Mouse (Mus musculus) adrenal gland, adult 8-10 months (tissue): ENCODE measurements around the gene Wfdc6a. TPM values are rescaled to one million over a fixed set of nuclear protein-coding genes. Genes with fewer than 3 reads are reported as not detected.
A peak's percentile ranks its signal among the peaks of the same experiment; 100 is the strongest.
"Not testable (repeated sequence)": the region's sequence is repeated elsewhere in the genome, so short reads cannot be mapped to it uniquely, and the experiment has no call there.

Experiments
- DNase-seq: peaks from one replicate; pipeline ENCODE4 v3.0.0; 2022
- total RNA-seq, 4 experiments: library from RNA; stranded (reverse); gene quantifications; 2 replicates each; pipeline ENCODE4 v1.2.4; 2022

Wfdc6a gene
- total RNA-seq: under 1 TPM; 0.38 to 0.77 (median 0.52) TPM

DNA sequence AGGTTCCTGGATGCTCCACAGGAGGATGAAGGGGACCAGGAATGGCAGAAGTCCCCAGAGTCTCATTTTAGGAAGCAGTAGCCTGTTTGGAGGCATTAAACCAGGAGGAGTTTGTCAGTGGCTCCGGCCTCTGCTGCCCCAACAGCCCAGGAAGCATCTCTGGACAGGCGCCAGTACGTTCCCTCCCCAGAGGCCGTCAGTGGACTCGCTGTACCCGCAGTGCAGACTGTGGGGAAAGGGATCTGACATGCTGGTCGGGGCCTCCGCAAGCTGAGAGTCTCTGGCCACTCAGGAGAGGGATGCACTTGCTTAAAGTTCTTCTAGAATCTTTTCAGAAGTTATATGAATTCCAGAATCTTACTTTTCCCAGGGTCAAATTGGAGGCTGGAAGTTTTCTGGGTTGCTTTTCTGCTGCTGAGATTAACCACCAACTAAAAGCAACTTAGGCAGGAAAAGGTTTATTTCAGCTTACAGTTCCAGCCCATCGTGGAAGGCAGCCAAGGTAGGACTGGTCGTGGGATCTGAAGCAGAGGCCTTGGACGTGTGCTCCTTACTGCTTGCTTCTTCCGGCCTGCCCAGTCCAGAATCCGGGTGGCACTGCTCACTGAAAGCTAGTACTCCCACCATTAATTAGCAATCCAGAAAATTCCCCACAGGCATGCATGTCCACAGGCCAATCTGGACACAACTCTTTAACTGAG, at the start of gene Wfdc6a:
Gene Wfdc6a (minus strand): TSS at position 423 of the 701 bp plus-strand sequence.
- DNase-seq: not testable (repeated sequence)

DNA sequence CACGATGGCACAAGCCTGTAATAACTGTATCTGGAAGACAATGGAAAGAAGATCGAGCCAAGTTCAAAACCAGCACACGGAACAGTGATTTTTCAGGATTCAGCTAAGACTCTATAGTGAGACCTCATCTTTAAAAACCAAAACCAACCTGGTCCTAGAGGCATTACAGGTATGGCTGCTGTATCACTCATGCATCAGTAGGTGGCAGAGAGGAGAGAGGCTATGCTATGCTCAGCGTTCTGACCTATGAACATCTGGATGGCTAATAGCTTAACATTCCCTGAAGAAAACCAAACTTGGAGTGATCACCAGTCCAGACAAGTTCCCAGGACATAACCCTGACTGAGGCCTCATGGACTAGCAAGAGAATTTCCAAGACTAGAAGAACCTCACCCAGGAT, 36.5 kb upstream of the Wfdc6a start:
- no peak for DNase-seq

DNA sequence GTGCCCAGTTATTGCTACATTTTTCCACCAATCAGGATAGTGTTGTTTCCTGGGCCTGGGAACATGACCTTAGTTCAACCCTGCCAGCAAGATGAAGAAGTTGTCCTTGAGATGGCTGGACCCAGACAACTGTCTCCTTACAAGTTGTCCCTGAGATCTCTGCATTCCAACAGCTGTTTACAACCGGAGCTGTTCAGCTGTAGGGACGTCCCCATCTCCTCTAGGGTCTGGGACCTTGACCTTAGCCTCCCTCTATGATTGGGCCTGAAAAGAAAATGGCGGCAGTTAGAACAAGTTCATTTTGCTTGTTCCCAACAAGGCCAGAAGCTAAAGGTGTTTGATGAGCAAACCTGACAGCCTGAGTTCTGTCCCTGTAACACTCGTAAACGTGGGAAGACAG, 33.8 kb upstream of the Wfdc6a start:
- no peak for DNase-seq

DNA sequence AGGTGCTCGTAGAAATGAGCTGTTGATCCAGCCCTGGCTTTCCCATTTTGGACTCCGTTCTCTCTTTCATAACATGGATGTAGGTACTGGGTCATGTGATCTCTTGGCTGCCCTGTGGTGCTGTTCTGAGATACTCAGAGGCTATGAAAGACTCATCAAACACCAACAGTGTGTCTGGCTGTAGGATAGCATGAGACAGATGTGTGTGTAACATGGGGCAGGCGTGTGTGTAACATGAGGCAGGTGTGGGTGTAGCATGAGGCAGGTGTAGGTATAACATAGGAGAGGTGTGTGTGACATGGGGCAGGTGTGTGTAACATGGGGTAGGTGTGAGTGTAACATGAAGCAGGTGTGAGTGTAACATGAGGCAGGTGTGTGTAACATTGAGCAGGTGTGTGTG, 30.1 kb upstream of the Wfdc6a start:
- DNase-seq: no peak

DNA sequence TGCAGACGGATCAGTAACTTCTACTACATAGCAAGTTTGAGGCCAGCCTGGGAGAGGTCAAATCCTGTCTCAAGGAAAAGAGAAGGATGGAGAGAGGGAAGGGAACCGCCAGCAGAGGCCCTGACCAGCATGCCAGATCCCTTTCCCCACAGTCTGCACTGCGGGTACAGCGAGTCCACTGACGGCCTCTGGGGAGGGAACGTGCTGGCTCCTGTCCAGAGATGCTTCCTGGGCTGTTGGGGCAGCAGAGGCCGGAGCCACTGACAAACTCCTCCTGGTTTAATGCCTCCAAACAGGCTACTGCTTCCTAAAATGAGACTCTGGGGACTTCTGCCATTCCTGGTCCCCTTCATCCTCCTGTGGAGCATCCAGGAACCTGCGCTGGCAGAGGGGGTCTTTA, 28.2 kb upstream of the Wfdc6a start, which contains the start of the genes Wfdc6b and Wfdc8:
Gene Wfdc6b (plus strand): TSS at position 52 of the 400 bp plus-strand sequence.
Gene Wfdc8 (minus strand): TSS at position 156 of the 400 bp plus-strand sequence.
- DNase-seq: not testable (repeated sequence)

DNA sequence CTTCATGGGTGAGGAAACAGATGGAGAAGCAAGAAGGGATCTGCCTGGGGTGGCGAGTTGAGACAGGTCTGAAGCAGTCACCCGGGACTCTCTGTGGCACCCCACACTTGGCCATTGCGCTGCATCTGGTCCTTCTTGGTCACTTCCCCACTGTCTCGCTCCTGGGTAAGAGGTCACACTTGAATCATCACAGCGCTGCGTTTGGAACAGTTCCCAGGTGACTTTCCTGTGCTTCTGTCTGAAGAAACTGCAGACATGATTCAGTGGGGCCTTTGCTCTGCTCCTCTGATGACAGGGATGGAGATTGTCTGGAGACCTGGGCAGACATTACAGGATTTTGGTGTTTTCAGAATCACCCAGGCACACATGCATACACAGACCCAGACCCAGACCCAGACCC, 23.5 kb upstream of the Wfdc6a start:
- peak; percentile 21 for DNase-seq

DNA sequence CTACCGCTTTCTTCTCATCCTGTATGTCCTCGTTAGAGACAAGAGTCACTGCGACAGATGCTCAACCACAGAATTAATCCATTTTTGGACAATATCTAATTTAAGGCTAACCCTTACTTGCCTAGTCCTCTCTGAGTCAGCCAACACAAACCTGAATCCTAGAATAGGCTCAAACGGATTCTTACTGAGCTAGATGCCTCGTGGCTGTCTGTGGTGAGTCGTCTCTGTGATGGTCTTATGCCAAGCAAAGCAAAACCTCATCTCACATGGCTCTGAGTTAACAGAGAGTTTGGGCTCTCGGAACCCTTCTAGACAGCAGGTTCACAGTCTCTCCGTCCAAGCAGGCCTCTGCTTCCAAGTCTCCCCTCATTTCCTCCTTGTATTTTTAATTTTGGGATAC, 19.2 kb upstream of the Wfdc6a start:
- no peak for DNase-seq

DNA sequence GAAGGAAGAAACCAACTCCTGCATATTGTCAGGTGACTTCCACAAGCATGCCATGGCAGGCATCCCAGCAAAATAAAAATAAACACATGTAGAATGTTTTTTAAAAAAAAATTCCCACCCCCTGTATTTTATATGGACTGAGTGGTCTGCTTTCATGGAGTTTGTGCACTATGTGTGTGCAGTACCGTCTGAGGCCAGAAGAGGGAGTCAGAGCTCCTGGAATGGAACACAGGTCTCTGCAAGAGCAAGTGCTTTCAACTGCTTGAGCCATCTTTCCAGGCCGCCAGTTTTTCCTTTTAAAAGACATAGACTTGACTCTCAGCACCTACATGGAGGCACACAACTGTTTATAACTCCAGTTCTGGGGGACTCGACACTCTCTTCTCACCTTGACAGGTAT, 18.2 kb upstream of the Wfdc6a start:
- DNase-seq: no peak

DNA sequence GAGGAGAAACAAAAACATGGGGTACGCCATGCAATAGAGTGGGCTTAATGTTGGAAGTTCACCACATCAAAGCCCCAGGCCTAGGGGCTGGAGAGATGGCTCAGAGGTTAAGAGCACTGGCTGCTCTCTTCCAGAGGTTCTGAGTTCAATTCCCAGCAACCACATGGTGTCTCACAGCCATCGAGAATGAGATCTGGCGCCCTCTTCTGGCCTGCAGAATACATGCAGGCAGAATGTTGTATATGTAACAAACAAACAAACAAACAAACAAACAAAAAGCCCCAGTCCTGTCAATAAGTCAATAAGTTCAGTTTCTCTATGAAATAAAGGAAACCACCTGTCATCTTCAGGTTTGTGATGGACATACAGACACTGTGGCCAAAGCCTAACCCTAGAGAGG, 14.9 kb upstream of the Wfdc6a start:
- DNase-seq: no peak

DNA sequence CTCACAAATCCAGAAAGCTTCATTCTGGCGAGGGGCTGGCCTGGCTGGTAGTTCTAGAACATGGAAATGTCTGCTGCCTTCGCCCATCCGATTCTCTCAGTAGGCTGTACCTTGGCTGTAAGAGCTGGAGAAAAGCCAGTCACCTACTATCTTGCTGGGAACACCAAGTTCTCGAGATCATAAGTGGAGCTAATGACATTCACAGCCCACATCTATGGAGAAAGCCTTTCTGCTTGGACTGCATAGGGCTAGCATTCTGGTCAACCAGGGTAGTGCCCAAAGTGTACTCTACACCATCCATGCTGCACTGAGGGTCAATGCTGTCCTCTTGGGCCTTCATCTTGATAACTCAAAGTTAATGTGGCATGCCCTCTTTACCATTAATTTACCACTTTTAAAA, 8.2 kb upstream of the Wfdc6a start, which contains the start of gene Eppin:
Gene Eppin (minus strand): TSS at position 101 of the 400 bp plus-strand sequence.
- no peak for DNase-seq

DNA sequence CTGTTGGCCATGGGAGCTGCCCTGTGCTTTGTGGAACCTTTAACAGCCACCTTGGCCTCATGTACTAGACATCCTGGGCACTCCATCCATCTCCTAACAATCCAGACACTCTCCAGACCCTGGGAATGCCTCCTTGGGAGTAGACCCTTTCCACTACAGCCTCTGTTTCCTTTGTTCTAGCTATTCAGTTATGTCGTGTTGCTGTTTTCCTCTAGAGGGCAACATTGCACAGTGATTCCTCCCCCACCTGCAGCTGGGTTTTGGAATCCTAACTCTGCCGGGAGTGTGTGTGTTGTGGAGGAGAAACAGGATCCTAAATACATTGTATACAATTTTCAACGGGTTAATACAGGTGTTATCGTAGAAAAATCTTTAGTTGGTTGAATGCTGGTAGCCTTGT, 6.8 kb upstream of the Wfdc6a start:
- no peak for DNase-seq

DNA sequence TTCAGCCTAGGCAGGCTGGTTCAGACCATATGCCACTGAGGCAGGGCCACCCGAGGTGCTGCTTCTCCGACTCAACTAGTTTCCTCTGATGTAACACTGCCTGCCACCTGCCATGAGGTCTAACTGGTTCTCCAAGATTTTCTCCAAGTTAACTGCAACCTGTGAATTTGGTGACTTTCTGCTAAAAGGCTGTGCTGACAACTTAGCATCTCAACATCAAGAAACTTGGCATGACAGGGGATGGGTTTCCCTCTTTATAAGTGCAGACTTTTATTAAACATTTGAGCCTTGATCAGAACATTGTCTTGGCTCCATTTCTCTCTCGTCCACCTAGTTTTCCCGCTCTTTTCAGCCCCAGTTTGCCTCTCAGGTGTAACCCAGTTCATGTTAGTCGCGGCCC, 11.9 kb downstream of the Wfdc6a start, which contains the start of gene Spint3:
Gene Spint3 (minus strand): TSS at position 101 of the 400 bp plus-strand sequence.
- not testable (repeated sequence) for DNase-seq

DNA sequence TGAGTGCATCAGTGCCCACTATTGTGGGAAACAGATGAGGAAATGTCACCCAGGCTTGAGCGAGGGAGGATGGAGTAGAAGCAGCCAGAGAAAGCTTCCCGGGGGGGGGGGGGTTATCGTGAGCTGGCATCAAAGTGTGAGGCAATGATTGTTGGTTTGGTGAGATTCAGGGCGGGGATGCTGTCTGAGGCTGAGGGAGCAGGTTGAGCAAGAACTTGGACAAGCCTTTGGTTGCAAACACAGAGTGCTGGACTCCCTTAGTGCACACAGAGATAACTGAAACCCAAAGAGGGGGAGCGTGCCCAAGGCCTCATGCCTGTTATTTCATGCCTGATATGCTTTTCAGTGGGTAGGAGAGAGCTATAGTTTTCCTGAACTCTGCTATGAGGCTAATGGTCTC, 17.8 kb downstream of the Wfdc6a start:
- no peak for DNase-seq

DNA sequence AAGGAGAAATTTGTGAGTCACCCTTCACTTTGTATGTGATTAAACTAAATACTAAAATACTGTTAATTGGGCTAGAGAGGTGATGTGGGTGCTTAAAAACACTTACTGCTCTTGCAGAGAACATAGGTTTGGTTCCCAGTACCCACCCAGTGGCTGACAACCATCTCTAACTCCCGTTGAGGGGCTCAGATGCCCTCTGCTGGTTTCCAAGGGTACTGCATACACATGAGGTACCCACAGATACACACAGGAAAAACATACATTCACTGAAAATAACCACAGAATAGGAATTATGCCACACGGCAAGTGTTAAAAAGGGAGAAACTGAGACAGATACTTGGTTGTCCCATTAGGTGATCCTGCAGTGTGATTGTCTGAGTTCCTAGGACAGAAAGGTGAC, 18.2 kb downstream of the Wfdc6a start:
- DNase-seq: no peak

DNA sequence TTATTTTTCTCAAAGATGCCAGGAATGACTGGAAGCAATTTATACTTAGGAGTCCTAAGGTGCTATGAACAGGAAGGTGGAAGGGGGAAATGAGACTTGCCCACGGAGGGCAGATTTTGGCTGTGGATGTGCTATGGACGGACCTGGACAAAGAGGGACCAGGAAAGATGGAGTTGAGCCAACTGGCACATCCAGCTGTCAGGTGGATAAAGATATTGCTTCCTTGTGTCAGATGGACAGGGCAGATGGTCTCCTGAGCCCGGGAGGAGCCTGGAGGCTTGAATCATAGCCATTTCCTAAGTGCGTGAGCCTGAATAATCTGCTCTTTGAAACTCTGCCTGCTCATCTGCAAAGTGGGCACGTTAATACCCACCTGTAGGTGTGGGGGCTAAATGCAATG, 20.9 kb downstream of the Wfdc6a start:
- no peak for DNase-seq

DNA sequence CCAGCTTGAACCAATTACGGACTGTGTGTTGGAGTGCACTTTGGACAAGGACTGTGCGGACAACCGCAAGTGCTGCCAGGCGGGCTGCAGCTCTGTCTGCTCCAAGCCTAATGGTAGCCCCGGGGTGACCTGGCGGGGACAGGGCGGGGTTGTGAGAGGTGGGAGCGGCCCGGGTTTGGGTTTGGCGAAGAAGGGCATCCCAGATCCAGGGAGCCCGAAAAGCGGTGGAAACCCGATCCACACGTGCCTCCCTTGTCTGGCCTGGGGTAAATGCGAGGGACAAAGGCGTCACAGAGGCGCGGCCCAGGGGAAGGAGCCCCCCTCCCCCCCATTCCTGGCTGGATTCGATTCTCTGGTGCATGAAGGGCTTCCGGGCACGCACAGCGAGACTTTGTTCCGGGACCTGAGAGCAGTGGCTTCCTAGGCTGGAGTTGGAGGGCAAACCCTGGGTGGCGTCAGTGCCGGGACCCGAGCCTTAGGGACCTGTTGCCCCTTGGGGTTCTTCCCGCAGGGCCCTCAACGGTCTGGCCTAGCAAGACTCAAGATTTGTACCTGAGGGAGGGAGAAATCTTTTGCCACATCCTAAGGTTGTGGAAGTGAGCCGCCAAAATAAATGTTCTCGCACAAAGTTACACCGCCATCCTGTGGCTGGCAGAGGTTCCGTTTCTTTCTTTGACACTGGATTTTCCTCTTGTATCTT, 21.8 kb downstream of the Wfdc6a start:
- DNase-seq: no peak

DNA sequence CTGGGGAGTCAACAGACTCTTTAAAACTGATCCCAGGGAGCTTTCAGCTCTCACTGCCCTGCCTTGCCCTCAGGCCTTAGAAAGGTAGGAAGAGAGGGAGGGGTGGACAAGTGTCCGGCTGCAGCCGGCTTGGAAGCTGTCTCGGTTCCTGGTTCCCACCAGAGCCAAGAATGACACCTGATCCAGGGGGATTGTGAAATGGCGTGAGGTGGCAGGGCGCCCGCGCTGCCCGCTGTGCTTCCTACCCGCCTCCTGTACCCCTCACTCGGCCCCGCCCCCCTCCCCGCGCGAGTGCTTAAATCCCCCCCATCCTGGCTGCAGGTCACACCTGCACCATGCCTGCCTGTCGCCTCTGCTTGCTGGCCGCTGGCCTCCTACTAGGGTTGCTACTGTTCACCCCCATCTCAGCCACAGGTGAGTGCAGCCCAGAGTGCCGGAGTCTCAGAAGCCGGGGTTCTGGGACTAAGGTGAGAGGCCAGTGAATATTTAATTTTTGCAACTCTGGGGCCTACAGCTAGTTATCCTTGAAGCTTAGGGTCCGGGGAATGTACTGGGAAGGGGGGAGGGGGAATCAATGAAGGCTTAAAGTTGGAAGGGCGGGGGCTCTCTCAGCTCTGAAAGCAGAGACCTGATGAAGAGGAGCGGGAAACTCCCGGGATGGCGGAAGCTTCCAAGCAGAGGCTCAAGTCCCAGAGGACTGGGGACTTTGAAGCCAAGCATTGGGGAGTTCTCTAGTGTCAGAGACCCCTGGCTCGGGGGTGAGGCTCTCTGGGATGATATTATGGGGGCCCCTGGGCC, 22.7 kb downstream of the Wfdc6a start, which contains the start of gene Wfdc2:
Gene Wfdc2 (plus strand): TSS at position 23 of the 798 bp plus-strand sequence.
- no peak for DNase-seq

DNA sequence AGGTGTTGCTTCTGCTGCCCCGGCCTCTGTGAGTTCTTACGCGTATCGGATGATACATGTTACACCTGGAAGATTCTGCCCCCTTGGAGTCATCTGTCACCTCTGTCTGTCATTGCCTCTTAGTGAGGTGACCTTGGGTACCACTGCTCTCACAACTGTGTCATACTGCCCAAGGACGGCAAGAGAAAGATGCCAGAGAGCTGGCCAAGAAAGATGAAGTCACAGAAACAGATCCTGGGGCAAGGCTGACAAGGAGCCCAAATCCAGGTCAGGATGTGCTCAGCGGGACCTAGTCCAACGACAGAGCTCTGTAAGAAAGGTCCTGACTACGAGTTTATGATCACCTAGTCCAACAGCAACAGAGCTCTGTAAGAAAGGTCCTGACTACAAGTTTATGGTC, 25.1 kb downstream of the Wfdc6a start:
- peak; percentile 46 for DNase-seq

DNA sequence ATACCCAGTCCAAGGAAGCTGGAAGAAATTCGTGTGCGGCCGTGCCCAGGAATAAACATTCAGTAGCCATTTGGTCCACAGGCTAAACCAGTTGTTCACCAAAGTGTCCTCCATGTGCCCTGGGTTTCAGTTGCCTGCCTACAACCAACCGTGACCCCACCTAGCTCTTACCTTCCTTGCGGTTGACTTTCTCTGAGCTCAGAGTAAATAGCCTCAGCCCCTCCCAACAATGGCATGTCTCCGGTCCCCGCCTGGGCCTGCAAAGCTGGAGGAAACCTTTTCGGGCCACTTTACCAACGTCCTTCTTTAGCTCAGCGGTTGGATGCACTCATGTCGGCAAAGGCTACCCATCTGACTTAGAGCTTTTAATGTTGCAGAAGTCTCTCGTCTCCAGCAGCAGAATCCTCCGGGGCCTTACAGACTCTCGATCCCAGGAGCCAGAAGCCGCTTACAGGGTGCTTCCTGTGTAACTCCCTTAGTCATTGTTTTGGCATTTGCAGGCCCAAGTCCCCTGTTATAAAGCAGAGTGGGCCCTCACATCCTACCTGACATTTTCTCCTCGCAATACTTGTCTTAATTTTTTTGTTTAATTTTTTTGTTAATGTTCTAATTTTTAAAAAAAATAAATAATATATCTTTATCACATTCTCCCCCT, 26.1 kb downstream of the Wfdc6a start:
- DNase-seq: no peak

DNA sequence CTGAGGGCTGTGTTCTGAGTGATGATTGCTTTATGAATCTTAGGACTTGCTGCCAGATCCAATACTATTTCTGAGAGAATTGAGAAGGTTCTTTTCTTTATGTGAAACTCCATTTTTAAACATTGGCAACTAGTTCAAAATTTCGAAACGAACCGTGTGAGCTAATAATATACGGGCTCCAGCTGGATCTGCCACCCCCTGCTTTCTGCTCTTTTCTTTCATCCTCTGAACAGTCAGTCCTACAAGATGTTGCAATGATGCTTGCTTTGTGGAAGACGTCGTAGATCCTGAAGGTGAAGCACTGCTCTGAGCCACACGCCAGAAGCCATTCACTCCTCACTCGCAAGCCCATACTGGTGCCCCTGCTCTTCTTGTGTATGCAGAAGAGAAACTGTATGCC, 26.8 kb downstream of the Wfdc6a start:
- no peak for DNase-seq

DNA sequence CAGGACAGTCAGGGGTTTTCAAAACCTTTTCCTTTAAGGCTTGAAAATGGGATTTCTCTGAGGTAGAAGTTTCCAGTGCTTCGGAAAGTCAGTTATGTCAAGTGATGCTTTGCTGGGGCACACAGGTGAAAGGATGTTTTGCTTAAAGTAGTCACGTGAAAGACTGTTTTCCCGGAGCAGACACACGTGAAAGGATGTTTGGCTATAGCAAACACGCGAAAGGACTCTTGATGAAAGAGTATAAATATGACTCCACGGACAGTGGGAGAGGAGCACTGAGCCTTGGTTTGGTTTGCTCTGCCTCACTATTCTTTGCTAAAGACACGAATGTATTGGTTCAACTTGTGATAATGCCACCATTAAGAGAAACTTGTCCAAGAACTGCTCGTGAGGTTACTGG, 33.7 kb downstream of the Wfdc6a start:
- no peak for DNase-seq

DNA sequence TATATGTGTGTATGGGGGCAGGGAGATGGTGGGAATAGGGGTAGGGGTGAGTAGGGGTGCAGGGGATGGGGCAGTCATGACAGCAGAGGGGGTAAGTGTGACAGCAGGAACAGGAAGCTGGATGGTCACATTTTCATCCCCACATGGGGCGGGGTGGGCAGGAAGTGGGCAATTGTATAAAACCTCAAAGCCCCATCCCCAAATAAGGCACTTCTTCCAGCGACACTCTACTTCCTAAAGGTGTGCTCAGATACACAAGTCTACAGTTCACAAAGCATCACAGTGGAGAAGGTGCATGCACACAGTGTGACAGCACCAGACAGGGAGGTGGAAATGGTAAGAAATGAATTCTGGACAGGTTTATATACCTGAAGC, 34.4 kb downstream of the Wfdc6a start:
- DNase-seq: no peak
